Mouse (Mus musculus) lung, adult 2 months (tissue): ENCODE data around the gene Ambra1. TPM values are rescaled to one million over a fixed set of nuclear protein-coding genes. Genes with fewer than 3 reads are reported as not detected.

Experiments used
- DNase-seq: peaks from one replicate; pipeline ENCODE4 v3.0.0; 2022
- H3K4me1 ChIP-seq: fragments of 200-500 bp; 2 replicates; pipeline ENCODE4 v1.6.1; 2011; ENCODE audit warnings: low read length; ENCODE audit not compliant: control insufficient read depth, insufficient read depth
- H3K4me3 ChIP-seq: fragments of 200-500 bp; replicated peaks from 2 replicates; pipeline ENCODE3; 2011; ENCODE audit warnings: low read depth, mild to moderate bottlenecking, control low read depth, low read length; ENCODE audit errors: extremely low read depth
- CTCF ChIP-seq: fragments of 200-500 bp; IDR thresholded peaks from 2 replicates; pipeline ENCODE4 v1.5.1; 2011; ENCODE audit warnings: mild to moderate bottlenecking, low read length, control low read depth; ENCODE audit not compliant: insufficient read depth
- POLR2A ChIP-seq: fragments of 200-500 bp; IDR thresholded peaks from 2 replicates; pipeline ENCODE4 v1.6.1; 2011; ENCODE audit warnings: low read depth, mild to moderate bottlenecking, control low read depth, low read length, borderline replicate concordance; ENCODE audit errors: extremely low read depth
- WGBS: fragments of 180-500 bp; shearing (Covaris S2); methylation state at CpG from one replicate; pipeline ENCODE4 v1.1.7; 2018; 5-methylcytosine and 5-hydroxymethylcytosine counted together
- polyA plus RNA-seq: library from polyadenylated mRNA; depleted of rRNA; stranded (reverse); fragments of >200 nt; gene quantifications from 2 replicates; pipeline ENCODE4 v1.2.3, GENCODE M21; 2012

Ambra1 gene
- polyA plus RNA-seq, 1 experiment = 20.0 TPM

GRCm38 (mm10) chr2:91878387-91879180, 148.7 kb downstream of the Ambra1 start:
- no peak overlapping the region for H3K4me3 ChIP-seq
- 77% methylated on average over 7 of the region's 7 CpGs for WGBS
- DNase-seq = no peak
- peaks cover 7% of the 10 kb centered on the region for H3K4me1 ChIP-seq
- no peak for TF ChIP-seq POLR2A

GRCm38 (mm10) chr2:91883961-91884360, 154.0 kb downstream of the Ambra1 start:
- Histone ChIP-seq H3K4me3 (no peak overlapping the region), H3K4me1 (no peaks in the 10 kb centered on the region)
- WGBS = 73% methylated on average over 4 of the region's 4 CpGs
- no peak for DNase-seq
- TF ChIP-seq POLR2A = no peak
- TF ChIP-seq CTCF = no peak

GRCm38 (mm10) chr2:91884616-91885015, 154.7 kb downstream of the Ambra1 start:
- no peak for TF ChIP-seq CTCF
- TF ChIP-seq POLR2A = no peak
- WGBS = 75% methylated on average over 4 of the region's 4 CpGs
- DNase-seq = no peak
- Histone ChIP-seq H3K4me3 (no peak overlapping the region), H3K4me1 (no peaks in the 10 kb centered on the region)

GRCm38 (mm10) chr2:91894716-91895115, 164.8 kb downstream of the Ambra1 start:
- no peak for DNase-seq
- no peak for TF ChIP-seq CTCF
- no peak for TF ChIP-seq POLR2A
- no peak overlapping the region for H3K4me3 ChIP-seq
- no peaks in the 10 kb centered on the region for H3K4me1 ChIP-seq
- WGBS = 86% methylated on average over 3 of the region's 3 CpGs

- Histone ChIP-seq H3K4me3 (no peak overlapping the region), H3K4me1 (no peaks in the 10 kb centered on the region)
- no peak for TF ChIP-seq CTCF
- no peak for TF ChIP-seq POLR2A
- 94% methylated on average over 3 of the region's 3 CpGs for WGBS
- no peak for DNase-seq
Measured at GRCm38 (mm10) chr2:91895401-91895800, 165.5 kb downstream of the Ambra1 start.

GRCm38 (mm10) chr2:91897968-91898367, 168.0 kb downstream of the Ambra1 start:
- Histone ChIP-seq H3K4me3 (no peak overlapping the region), H3K4me1 (no peaks in the 10 kb centered on the region)
- TF ChIP-seq POLR2A = no peak
- no peak for TF ChIP-seq CTCF
- no peak for DNase-seq

GRCm38 (mm10) chr2:91899141-91899540, 169.2 kb downstream of the Ambra1 start:
- no peak overlapping the region for H3K4me3 ChIP-seq
- no peaks in the 10 kb centered on the region for H3K4me1 ChIP-seq
- no peak for DNase-seq
- WGBS = 89% methylated on average over 3 of the region's 3 CpGs
- no peak for TF ChIP-seq CTCF
- no peak for TF ChIP-seq POLR2A

GRCm38 (mm10) chr2:91900431-91900830, 170.5 kb downstream of the Ambra1 start:
- WGBS = 91% methylated on average over 8 of the region's 8 CpGs
- no peak for TF ChIP-seq POLR2A
- no peak for TF ChIP-seq CTCF
- Histone ChIP-seq H3K4me1 (no peaks in the 10 kb centered on the region), H3K4me3 (no peak overlapping the region)
- no peak for DNase-seq

GRCm38 (mm10) chr2:91902336-91902735, 172.4 kb downstream of the Ambra1 start:
- Histone ChIP-seq H3K4me3 (no peak overlapping the region), H3K4me1 (no peaks in the 10 kb centered on the region)
- WGBS = 81% methylated on average over 5 of the region's 5 CpGs
- DNase-seq = no peak
- TF ChIP-seq CTCF = no peak
- no peak for TF ChIP-seq POLR2A

GRCm38 (mm10) chr2:91903171-91903925, 173.4 kb downstream of the Ambra1 start:
- DNase-seq = no peak
- WGBS = 86% methylated on average over 3 of the region's 3 CpGs
- TF ChIP-seq CTCF = no peak
- TF ChIP-seq POLR2A = no peak
- H3K4me1 ChIP-seq = no peaks in the 10 kb centered on the region
- no peak overlapping the region for H3K4me3 ChIP-seq
